Mouse (Mus musculus): ENCODE measurements around the gene Ccdc106. TPM values are rescaled to one million over a fixed set of nuclear protein-coding genes. Genes with fewer than 3 reads are reported as not detected.

Ccdc106 gene
- total and polyA plus RNA-seq, 3 experiments: 0.25 to 0.53 TPM; not detected in 1

GRCm38 (mm10) chr7:5037026-5037425 is 16.7 kb downstream of the Ccdc106 start:
- no peak for DNase-seq
- Histone ChIP-seq H3K27me3 (ENCODE audit: control insufficient read depth, insufficient read depth, low read length) (no peaks in the 10 kb centered on the region), H3K4me1 (ENCODE audit: control insufficient read depth, insufficient read depth, low read length) (no peaks in the 10 kb centered on the region; the same call in 1 of the 2 replicates), H3K27ac (no peak overlapping the region), H3K4me3 (no peak overlapping the region), H3K9ac (ENCODE audit: low read depth, low read length) (no peak overlapping the region), H3K36me3 (ENCODE audit: control insufficient read depth, insufficient read depth, low read length) (no peaks in the 10 kb centered on the region; the same call in 1 of the 2 replicates), H3K79me2 (replicated peaks; ENCODE audit: control insufficient read depth, insufficient read depth, low read length) (no peaks in the 10 kb centered on the region)
- intact Hi-C loops (cut with DNase I): loop anchor here (2.0 kb wide), 1 partner anchor 14 kb away; the partner anchor contains the start of gene Zfp580
- 91% methylated on average over 7 of the region's 7 CpGs for WGBS
- no peak for TF ChIP-seq EP300 (IDR thresholded peaks at IDR 0.05; ENCODE audit: insufficient read depth, low read depth, low read length)
- TF ChIP-seq CTCF (IDR thresholded peaks at IDR 0.05): no peak
- TF ChIP-seq POLR2A (IDR thresholded peaks at IDR 0.05; ENCODE audit: insufficient read depth, low read depth, low read length): no peak

- H3K27me3 ChIP-seq (ENCODE audit: control insufficient read depth, insufficient read depth, low read length): no peaks in the 10 kb centered on the region
- no peak overlapping the region for H3K9ac ChIP-seq (ENCODE audit: low read depth, low read length)
- no peaks in the 10 kb centered on the region; the same call in 1 of the 2 replicates for H3K36me3 ChIP-seq (ENCODE audit: control insufficient read depth, insufficient read depth, low read length)
- intact Hi-C loops (cut with DNase I): loop anchor here (2.0 kb wide), 1 partner anchor 13 kb away; the partner anchor contains the start of gene Zfp580
- H3K4me1 ChIP-seq (ENCODE audit: control insufficient read depth, insufficient read depth, low read length): no peaks in the 10 kb centered on the region; the same call in 1 of the 2 replicates
- no peak for DNase-seq
- no peak for TF ChIP-seq POLR2A (IDR thresholded peaks at IDR 0.05; ENCODE audit: insufficient read depth, low read depth, low read length)
- no peak for TF ChIP-seq CTCF (IDR thresholded peaks at IDR 0.05)
- TF ChIP-seq EP300 (IDR thresholded peaks at IDR 0.05; ENCODE audit: insufficient read depth, low read depth, low read length): no peak
- peak overlapping the region; percentile 98 for H3K4me3 ChIP-seq
- H3K27ac ChIP-seq: peak overlapping the region; percentile 98
- no peaks in the 10 kb centered on the region for H3K79me2 ChIP-seq (replicated peaks; ENCODE audit: control insufficient read depth, insufficient read depth, low read length)
- 69% methylated on average over 8 of the region's 8 CpGs for WGBS
Measured at GRCm38 (mm10) chr7:5037467-5037866, 17.1 kb downstream of the Ccdc106 start.

- intact Hi-C loops (cut with DNase I): loop anchor here (2.0 kb wide), 1 partner anchor 17 kb away; the partner anchor contains the start of genes Ccdc106 and Zfp865
- no peaks in the 10 kb centered on the region for H3K79me2 ChIP-seq (replicated peaks; ENCODE audit: control insufficient read depth, insufficient read depth, low read length)
- TF ChIP-seq POLR2A (IDR thresholded peaks at IDR 0.05; ENCODE audit: insufficient read depth, low read depth, low read length) (peak; percentile 81), CTCF (IDR thresholded peaks at IDR 0.05) (peak; percentile 3; the same call in 1 of the 2 replicates), EP300 (IDR thresholded peaks at IDR 0.05; ENCODE audit: insufficient read depth, low read depth, low read length) (0 out of 2 replicates have a peak, but pooled peaks have one; percentile 12)
- H3K9ac ChIP-seq (ENCODE audit: low read depth, low read length): peak within 1 kb of the TSS; percentile 91
- no peaks in the 10 kb centered on the region for H3K27me3 ChIP-seq (ENCODE audit: control insufficient read depth, insufficient read depth, low read length)
- under 1% methylated on average over 48 of the region's 48 CpGs for WGBS
- DNase-seq: peak; percentile 96 to 97
- H3K27ac ChIP-seq: peak within 1 kb of the TSS; percentile 98
- no peaks in the 10 kb centered on the region; the same call in 1 of the 2 replicates for H3K36me3 ChIP-seq (ENCODE audit: control insufficient read depth, insufficient read depth, low read length)
- H3K4me1 ChIP-seq (ENCODE audit: control insufficient read depth, insufficient read depth, low read length): no peaks in the 10 kb centered on the region; the same call in 1 of the 2 replicates
- H3K4me3 ChIP-seq: peak within 1 kb of the TSS; percentile 98
Measured at GRCm38 (mm10) chr7:5038109-5038732, 17.9 kb downstream of the Ccdc106 start, which contains the start of gene Zfp784. TSS of gene Zfp784 (minus strand) at chr7:5038446.

- intact Hi-C loops (cut with DNase I): loop anchor here (2.0 kb wide), 1 partner anchor 18 kb away; the partner anchor contains the start of genes Ccdc106 and Zfp865
- no peaks in the 10 kb centered on the region for H3K27me3 ChIP-seq (ENCODE audit: control insufficient read depth, insufficient read depth, low read length)
- H3K4me3 ChIP-seq: peak overlapping the region; percentile 98
- TF ChIP-seq POLR2A (IDR thresholded peaks at IDR 0.05; ENCODE audit: insufficient read depth, low read depth, low read length) (no peak), EP300 (IDR thresholded peaks at IDR 0.05; ENCODE audit: insufficient read depth, low read depth, low read length) (no peak), CTCF (IDR thresholded peaks at IDR 0.05) (no peak)
- H3K36me3 ChIP-seq (ENCODE audit: control insufficient read depth, insufficient read depth, low read length): no peaks in the 10 kb centered on the region; the same call in 1 of the 2 replicates
- no peaks in the 10 kb centered on the region for H3K79me2 ChIP-seq (replicated peaks; ENCODE audit: control insufficient read depth, insufficient read depth, low read length)
- no peaks in the 10 kb centered on the region; the same call in 1 of the 2 replicates for H3K4me1 ChIP-seq (ENCODE audit: control insufficient read depth, insufficient read depth, low read length)
- peak overlapping the region; percentile 98 for H3K27ac ChIP-seq
- no peak overlapping the region for H3K9ac ChIP-seq (ENCODE audit: low read depth, low read length)
- 28% methylated on average over 5 of the region's 5 CpGs for WGBS
- no peak for DNase-seq
Measured at GRCm38 (mm10) chr7:5038940-5039339, 18.6 kb downstream of the Ccdc106 start.

GRCm38 (mm10) chr7:5044981-5045380 is 24.6 kb downstream of the Ccdc106 start:
- no peaks in the 10 kb centered on the region for H3K79me2 ChIP-seq (replicated peaks; ENCODE audit: control insufficient read depth, insufficient read depth, low read length)
- H3K36me3 ChIP-seq (ENCODE audit: control insufficient read depth, insufficient read depth, low read length): no peaks in the 10 kb centered on the region
- intact Hi-C loops (cut with DNase I): no loop called here
- 60% methylated on average over 2 of the region's 2 CpGs for WGBS
- no peak overlapping the region for H3K27ac ChIP-seq
- no peak for DNase-seq
- H3K4me1 ChIP-seq (ENCODE audit: control insufficient read depth, insufficient read depth, low read length): no peaks in the 10 kb centered on the region
- no peak for TF ChIP-seq CTCF (IDR thresholded peaks at IDR 0.05)
- TF ChIP-seq EP300 (IDR thresholded peaks at IDR 0.05; ENCODE audit: insufficient read depth, low read depth, low read length): no peak
- TF ChIP-seq POLR2A (IDR thresholded peaks at IDR 0.05; ENCODE audit: insufficient read depth, low read depth, low read length): no peak
- H3K27me3 ChIP-seq (ENCODE audit: control insufficient read depth, insufficient read depth, low read length): no peaks in the 10 kb centered on the region
- H3K9ac ChIP-seq (ENCODE audit: low read depth, low read length): no peak overlapping the region
- H3K4me3 ChIP-seq: no peak overlapping the region

- no peak for DNase-seq
- Histone ChIP-seq H3K9ac (ENCODE audit: low read depth, low read length) (no peak overlapping the region), H3K4me3 (no peak overlapping the region), H3K36me3 (ENCODE audit: control insufficient read depth, insufficient read depth, low read length) (no peaks in the 10 kb centered on the region), H3K27ac (no peak overlapping the region), H3K4me1 (ENCODE audit: control insufficient read depth, insufficient read depth, low read length) (no peaks in the 10 kb centered on the region), H3K27me3 (ENCODE audit: control insufficient read depth, insufficient read depth, low read length) (no peaks in the 10 kb centered on the region), H3K79me2 (replicated peaks; ENCODE audit: control insufficient read depth, insufficient read depth, low read length) (no peaks in the 10 kb centered on the region)
- no peak for TF ChIP-seq EP300 (IDR thresholded peaks at IDR 0.05; ENCODE audit: insufficient read depth, low read depth, low read length)
- TF ChIP-seq POLR2A (IDR thresholded peaks at IDR 0.05; ENCODE audit: insufficient read depth, low read depth, low read length): no peak
- no peak for TF ChIP-seq CTCF (IDR thresholded peaks at IDR 0.05)
- WGBS: 79% methylated on average over 2 of the region's 2 CpGs
- intact Hi-C loops (cut with DNase I): no loop called here
Measured at GRCm38 (mm10) chr7:5046112-5046511, 25.8 kb downstream of the Ccdc106 start.
